Mouse (Mus musculus) hindbrain, embryonic 14.5 days (tissue): ENCODE measurements at regions not wholly inside any gene's neighbourhood (a gene's known extent, or its start where the extent isn't known, plus 50 kb on each side); places are given as distances from the start of the nearest gene placed in this dataset.

ENCODE experiments used
- ATAC-seq: fragments of 200-750 bp; cut with Nextera tagmentation; 2 replicates; pipeline ENCODE4 v1.8.0; 2017; ENCODE audit warnings: moderate number of reproducible peaks, mild to moderate bottlenecking, moderate TSS enrichment, moderate library complexity; ENCODE audit not compliant: low FRiP score
- DNase-seq: peaks from one replicate; pipeline ENCODE4 v3.0.0-alpha.2; 2015; ENCODE audit warnings: low spot score
- H3K27ac ChIP-seq: fragments of 300-500 bp; sonication (generic); 2 replicates; pipeline ENCODE4 v1.5.1; 2014; ENCODE audit warnings: mild to moderate bottlenecking, moderate library complexity
- H3K27me3 ChIP-seq: fragments of 300-500 bp; sonication (generic); 2 replicates; pipeline ENCODE4 v1.6.1; 2014; ENCODE audit warnings: mild to moderate bottlenecking, low read length, mixed read lengths; ENCODE audit not compliant: control insufficient read depth, insufficient read depth
- H3K36me3 ChIP-seq: fragments of 300-500 bp; sonication (generic); replicated peaks from 2 replicates; pipeline ENCODE4 v1.6.1; 2014; ENCODE audit not compliant: control insufficient read depth, insufficient read depth
- H3K4me1 ChIP-seq: fragments of 300-500 bp; sonication (generic); replicated peaks from 2 replicates; pipeline ENCODE4 v1.6.1; 2014; ENCODE audit warnings: antibody characterized with exemption, low read length, mixed read lengths; ENCODE audit not compliant: control insufficient read depth, insufficient read depth
- H3K4me2 ChIP-seq: fragments of 300-500 bp; sonication (generic); replicated peaks from 2 replicates; pipeline ENCODE4 v1.6.1; 2014; ENCODE audit warnings: mild to moderate bottlenecking, moderate library complexity
- H3K4me3 ChIP-seq: fragments of 300-500 bp; sonication (generic); replicated peaks from 2 replicates; pipeline ENCODE4 v1.5.1; 2014; ENCODE audit warnings: mild to moderate bottlenecking, low read length
- H3K9ac ChIP-seq: fragments of 300-500 bp; sonication (generic); 2 replicates; pipeline ENCODE4 v1.6.1; 2014
- H3K9me3 ChIP-seq: fragments of 300-500 bp; sonication (generic); 2 replicates; pipeline ENCODE4 v1.6.1; 2016; ENCODE audit warnings: low read length; ENCODE audit not compliant: control insufficient read depth
- WGBS: fragments of 180-500 bp; shearing (Covaris S2); extraction: QIAGEN DNeasy Blood & Tissue Kit; methylation state at CpG from one replicate; pipeline ENCODE4 v1.1.7; 2014; 5-methylcytosine and 5-hydroxymethylcytosine counted together

DNA sequence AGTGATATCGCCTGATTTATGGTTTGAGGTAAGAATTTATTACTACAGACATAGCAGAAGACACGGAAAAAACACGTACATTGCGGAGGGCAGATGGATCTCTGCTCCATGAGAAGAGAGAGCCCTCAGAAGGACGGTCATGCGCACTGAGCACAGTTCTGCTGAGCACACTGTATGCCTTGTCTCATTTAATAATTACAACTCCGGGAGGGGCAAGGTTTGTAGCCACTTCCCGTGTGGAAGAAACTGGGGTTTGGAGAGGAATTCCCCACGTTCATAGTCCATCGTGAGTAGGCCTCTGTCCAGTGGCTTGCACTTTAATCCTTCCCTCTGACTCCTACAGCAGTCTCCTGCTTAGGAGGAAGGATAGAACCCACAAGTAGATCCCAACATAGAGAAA, 322.9 kb upstream of the Noct start:
- 94% methylated on average over 10 of the region's 10 CpGs for WGBS
- H3K27ac ChIP-seq = no peak overlapping the region
- no peak overlapping the region for H3K9ac ChIP-seq
- H3K4me1 ChIP-seq = peaks cover 20% of the 10 kb centered on the region
- no peaks in the 10 kb centered on the region for H3K9me3 ChIP-seq
- H3K36me3 ChIP-seq = no peaks in the 10 kb centered on the region
- no peak overlapping the region for H3K4me3 ChIP-seq
- no peak overlapping the region for H3K4me2 ChIP-seq
- ATAC-seq (no peak), DNase-seq (no peak)
- no peaks in the 10 kb centered on the region for H3K27me3 ChIP-seq

DNA sequence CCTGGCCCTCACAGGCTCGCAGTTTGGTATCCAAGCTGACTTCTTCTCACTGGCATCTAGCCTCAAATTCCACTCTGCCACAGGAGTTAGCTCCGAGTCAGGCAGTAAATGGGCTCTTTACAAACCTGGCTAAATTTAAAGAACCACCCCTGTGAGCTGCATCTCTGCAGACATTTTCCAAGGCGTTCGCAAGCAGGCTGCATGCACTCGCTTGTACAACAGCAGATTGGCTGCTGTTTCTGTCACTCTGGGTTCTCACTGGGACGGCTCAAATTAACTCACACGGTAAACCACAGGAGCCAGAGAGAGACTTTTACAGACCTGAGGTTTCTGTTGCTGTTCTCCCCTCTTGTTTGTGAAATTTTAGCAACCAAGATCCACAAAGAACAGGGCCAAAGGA, 321.3 kb upstream of the Noct start:
- whole genome bisulfite sequencing = 56% methylated on average over 7 of the region's 7 CpGs
- ATAC-seq (no peak), DNase-seq (no peak)
- Histone ChIP-seq H3K4me3 (no peak overlapping the region), H3K36me3 (no peaks in the 10 kb centered on the region), H3K9me3 (no peaks in the 10 kb centered on the region), H3K9ac (no peak overlapping the region), H3K4me2 (no peak overlapping the region), H3K27me3 (no peaks in the 10 kb centered on the region), H3K4me1 (peaks cover 25% of the 10 kb centered on the region), H3K27ac (no peak overlapping the region)

DNA sequence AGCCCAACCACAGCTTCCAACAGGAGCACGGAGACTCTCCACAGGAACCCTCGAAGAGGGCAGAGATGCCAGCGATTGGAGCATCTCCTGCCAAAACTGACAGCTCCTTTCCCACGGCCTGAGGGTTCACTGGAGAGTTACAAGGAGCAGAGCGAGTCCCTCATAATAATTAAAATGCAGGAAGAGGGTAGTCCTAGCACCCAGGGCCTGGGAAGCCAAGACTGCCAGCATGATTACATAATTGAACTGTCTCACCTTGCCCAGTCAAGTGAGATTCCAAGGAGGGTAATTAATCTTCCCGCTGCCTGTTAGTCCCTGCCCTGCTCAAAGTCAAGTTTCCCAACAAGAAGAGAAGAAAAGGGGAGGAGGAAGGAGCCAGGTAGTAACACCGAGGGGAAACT, 319.5 kb upstream of the Noct start:
- WGBS = 13% methylated on average over 7 of the region's 7 CpGs
- Histone ChIP-seq H3K36me3 (no peaks in the 10 kb centered on the region), H3K9ac (no peak overlapping the region), H3K4me2 (no peak overlapping the region), H3K27ac (no peak overlapping the region; the same call in 1 of the 2 replicates), H3K27me3 (no peaks in the 10 kb centered on the region), H3K4me1 (peaks cover 25% of the 10 kb centered on the region), H3K4me3 (no peak overlapping the region), H3K9me3 (no peaks in the 10 kb centered on the region)
- ATAC-seq (peak; percentile 22; the same call in 1 of the 2 replicates), DNase-seq (no peak)

DNA sequence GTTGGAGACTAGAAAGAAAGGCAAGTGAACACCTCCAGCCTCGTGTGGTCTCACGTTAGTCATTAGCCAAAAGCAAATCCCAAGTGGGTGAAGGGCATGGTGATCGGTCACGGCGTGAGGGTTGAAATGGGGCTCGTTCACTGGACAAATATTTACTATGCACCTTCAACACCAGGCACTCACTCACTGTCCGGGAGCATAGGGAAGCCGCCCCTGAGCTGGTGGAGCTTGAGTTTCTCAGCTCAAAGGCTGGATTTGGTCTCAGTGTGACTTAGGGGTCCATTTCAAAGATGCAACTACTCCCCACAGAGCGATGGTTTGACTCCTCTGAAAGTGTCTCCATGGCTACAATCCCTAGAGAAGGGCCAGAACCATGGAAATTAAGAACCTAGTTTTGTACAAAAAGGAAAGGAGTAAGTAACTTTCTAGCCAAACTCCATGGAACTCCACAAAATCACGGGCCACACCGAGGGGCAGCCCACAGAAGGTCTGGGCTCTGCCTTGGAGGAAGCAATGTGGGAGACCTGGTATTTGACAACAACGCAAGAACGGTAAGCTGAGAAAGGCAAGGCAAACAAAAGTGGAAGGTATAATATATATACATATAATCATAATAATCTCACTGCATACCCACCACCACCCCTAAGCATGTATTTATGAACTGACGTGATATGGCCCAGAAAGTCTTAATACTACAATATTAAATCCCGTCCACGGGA, 318.8 kb upstream of the Noct start:
- Histone ChIP-seq H3K9ac (peak overlapping the region; percentile 32; the same call in 1 of the 2 replicates), H3K27me3 (no peaks in the 10 kb centered on the region), H3K4me2 (peak overlapping the region; percentile 57), H3K4me1 (peaks cover 25% of the 10 kb centered on the region), H3K9me3 (no peaks in the 10 kb centered on the region), H3K36me3 (no peaks in the 10 kb centered on the region), H3K27ac (peak overlapping the region; percentile 78), H3K4me3 (no peak overlapping the region)
- DNase-seq = no peak
- ATAC-seq = peak; percentile 54
- 10% methylated on average over 16 of the region's 16 CpGs for WGBS

DNA sequence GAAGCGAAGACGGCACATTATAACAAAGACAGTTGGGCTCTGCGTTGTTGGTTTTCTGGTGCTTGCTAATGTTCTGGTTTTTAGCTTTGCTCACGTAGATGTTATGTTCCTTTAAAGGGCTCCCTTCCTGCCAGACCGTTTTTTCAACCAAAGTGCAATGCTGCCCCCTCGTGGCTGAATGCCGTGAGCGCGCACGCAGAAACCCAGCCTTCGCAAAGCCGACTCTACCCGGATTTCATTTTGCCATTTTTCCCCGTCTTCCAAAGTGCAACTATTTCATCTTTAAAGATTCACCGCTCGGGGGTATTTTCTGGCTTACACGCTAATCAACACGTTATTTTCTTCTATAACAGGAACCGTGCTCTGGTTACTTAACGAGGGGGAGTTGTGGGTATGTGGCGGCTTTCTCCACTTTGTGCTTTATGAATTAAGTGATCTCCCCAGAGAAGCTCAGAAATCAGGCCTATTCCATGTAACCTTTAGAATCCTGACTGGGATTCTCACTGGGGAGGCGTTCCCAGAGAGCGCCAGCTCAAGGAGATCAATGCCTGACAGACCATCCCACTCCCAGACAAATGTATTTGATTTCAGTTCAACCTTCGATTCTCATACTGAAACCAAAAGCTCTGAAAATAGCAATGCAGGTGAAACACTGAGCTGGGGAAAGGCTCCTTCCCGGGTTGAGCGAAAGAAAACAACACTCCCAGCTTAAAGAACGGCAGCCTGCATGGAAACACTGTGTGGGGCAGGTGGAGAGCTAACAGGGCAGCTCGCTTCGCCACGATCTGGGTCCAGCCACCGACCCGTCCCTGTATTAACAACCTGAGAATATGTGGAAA, 318.0 kb upstream of the Noct start:
- whole genome bisulfite sequencing = 9% methylated on average over 32 of the region's 32 CpGs
- Histone ChIP-seq H3K9me3 (no peaks in the 10 kb centered on the region), H3K4me1 (peaks cover 25% of the 10 kb centered on the region), H3K27ac (peak overlapping the region; percentile 78), H3K9ac (peak overlapping the region; percentile 46), H3K4me3 (peak overlapping the region; percentile 23), H3K36me3 (no peaks in the 10 kb centered on the region), H3K27me3 (no peaks in the 10 kb centered on the region), H3K4me2 (peak overlapping the region; percentile 57)
- DNase-seq (peak; percentile 98), ATAC-seq (peak; percentile 78)

DNA sequence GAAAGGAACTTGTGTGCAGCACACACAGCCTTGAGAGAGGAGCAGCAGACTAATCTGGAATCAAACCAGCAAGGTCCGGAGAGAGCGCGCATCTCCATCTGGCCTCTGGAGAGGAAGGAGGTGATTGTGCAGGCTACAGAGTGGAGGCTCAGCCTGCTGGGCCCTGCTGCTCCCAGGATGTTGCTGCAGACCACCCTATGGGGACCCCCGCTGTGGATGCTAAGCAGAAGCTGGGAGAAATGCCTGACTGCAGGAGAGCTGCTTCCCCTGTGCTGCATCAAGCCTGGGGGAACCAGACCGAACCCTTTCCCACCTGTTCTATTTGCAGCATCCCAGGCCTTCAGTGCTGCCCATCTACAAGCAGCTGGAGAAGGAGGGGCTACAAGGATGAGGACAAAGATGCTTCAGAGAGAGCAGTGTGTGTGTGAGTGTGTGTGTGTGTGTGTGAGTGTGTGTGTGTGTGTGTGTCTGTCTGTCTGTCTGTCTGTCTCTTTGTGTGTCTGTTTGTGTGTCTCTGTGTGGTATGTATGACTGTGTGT, 311.2 kb upstream of the Noct start:
- Histone ChIP-seq H3K4me1 (peaks cover 7% of the 10 kb centered on the region; the same call in 1 of the 2 replicates), H3K27ac (no peak overlapping the region), H3K4me3 (no peak overlapping the region), H3K9ac (no peak overlapping the region), H3K36me3 (no peaks in the 10 kb centered on the region), H3K4me2 (no peak overlapping the region), H3K27me3 (no peaks in the 10 kb centered on the region), H3K9me3 (no peaks in the 10 kb centered on the region)
- ATAC-seq (peak; percentile 35; the same call in 1 of the 2 replicates), DNase-seq (no peak)
- 67% methylated on average over 5 of the region's 5 CpGs for WGBS

DNA sequence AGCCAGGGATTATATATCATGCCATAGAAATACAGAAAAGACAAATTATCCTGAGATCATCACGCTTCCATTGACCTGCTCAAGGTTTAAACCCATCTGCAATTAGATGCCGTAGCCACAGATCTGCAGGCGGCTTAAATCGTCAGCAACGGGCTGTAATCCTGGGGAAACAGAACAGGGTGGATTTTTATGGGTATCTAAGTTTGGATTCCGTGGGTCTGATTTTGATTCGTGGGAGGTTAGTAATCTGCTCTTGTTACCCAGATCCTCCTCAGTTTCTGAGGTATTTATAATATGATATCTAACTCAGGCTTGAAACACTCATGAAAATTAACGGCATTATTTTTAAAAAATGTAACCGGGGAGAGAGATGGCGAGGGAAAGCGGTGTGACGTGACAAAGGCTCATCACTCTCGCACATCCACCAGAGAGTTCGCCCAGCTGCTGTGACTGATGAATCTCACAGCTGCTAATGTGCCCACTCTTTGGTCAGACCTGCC, 309.3 kb upstream of the Noct start:
- H3K4me2 ChIP-seq = peak overlapping the region; percentile 28; the same call in 1 of the 2 replicates
- no peak for ATAC-seq
- peak overlapping the region; percentile 66 for H3K27ac ChIP-seq
- DNase-seq = no peak
- no peak overlapping the region for H3K4me3 ChIP-seq
- no peaks in the 10 kb centered on the region for H3K36me3 ChIP-seq
- H3K9me3 ChIP-seq = no peaks in the 10 kb centered on the region
- 55% methylated on average over 14 of the region's 14 CpGs for WGBS
- no peaks in the 10 kb centered on the region for H3K27me3 ChIP-seq
- peak overlapping the region; percentile 10; the same call in 1 of the 2 replicates for H3K9ac ChIP-seq
- peaks cover 7% of the 10 kb centered on the region; the same call in 1 of the 2 replicates for H3K4me1 ChIP-seq

DNA sequence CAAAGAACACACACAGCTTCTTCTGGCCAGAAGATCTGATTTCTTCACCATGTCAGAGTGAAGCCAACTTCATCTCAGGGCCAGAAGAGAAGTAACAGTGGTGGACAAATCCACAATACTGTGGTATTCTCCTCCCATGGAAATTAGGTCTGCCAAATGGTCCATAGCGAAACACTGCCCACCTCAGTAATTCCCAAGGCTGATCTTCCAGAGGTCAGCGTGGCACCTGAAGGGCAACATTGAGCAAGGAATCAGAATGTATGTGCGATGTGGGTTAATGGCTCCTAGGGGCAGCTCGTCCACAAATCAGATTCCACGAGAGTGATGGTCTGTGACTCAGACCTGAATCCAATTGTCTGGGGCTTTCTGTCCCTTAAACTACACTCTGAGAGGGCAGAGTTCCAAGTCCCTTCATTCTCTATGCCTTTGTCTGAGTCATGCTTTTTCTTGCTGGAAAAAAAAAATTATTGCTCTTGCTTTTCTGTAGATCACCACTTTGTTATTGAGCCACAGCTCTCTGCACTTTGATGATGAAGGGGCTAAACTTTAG, 307.9 kb upstream of the Noct start:
- H3K27ac ChIP-seq = no peak overlapping the region
- no peak overlapping the region for H3K4me2 ChIP-seq
- WGBS = 79% methylated on average over 5 of the region's 5 CpGs
- peaks cover 7% of the 10 kb centered on the region; the same call in 1 of the 2 replicates for H3K4me1 ChIP-seq
- no peak for ATAC-seq
- no peaks in the 10 kb centered on the region for H3K27me3 ChIP-seq
- no peak overlapping the region for H3K9ac ChIP-seq
- no peaks in the 10 kb centered on the region for H3K36me3 ChIP-seq
- no peak for DNase-seq
- no peaks in the 10 kb centered on the region for H3K9me3 ChIP-seq
- no peak overlapping the region for H3K4me3 ChIP-seq

DNA sequence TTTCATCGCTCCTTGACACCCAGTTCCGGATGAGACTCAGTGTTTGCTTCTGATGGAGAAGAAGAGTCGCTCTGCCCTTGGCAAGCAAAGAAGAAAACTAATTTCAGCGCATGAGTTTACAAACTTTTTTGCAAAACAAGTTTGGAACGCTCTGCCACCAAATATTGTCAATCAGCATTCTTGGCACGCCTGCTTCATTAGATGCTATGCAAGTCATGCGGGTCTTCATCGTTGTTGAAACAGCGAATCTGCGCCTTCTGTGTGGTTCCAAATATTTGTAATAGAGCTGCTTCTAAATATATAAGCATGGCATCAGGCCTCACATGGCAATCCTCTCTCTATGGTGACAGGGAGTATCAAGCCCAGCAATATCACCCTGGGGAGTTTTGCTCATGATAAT, 301.9 kb upstream of the Noct start:
- DNase-seq = no peak
- no peak overlapping the region for H3K4me2 ChIP-seq
- no peak overlapping the region for H3K9ac ChIP-seq
- no peaks in the 10 kb centered on the region for H3K36me3 ChIP-seq
- H3K9me3 ChIP-seq = no peaks in the 10 kb centered on the region
- 91% methylated on average over 10 of the region's 10 CpGs for WGBS
- no peaks in the 10 kb centered on the region for H3K4me1 ChIP-seq
- no peak overlapping the region for H3K4me3 ChIP-seq
- H3K27ac ChIP-seq = no peak overlapping the region
- H3K27me3 ChIP-seq = no peaks in the 10 kb centered on the region
- no peak for ATAC-seq
